Mouse (Mus musculus) thymus, adult 2 months (tissue): ENCODE data around the gene H2-M10.1.

ENCODE experiments used
- CTCF ChIP-seq: fragments of 200-500 bp; IDR thresholded peaks from 2 replicates; pipeline ENCODE4 v1.5.1; 2012; ENCODE audit warnings: mild to moderate bottlenecking, control low read depth, low read length, moderate library complexity, borderline replicate concordance; ENCODE audit not compliant: control insufficient read depth, poor library complexity, insufficient read depth; ENCODE audit errors: extremely low read depth
- POLR2A ChIP-seq: fragments of 200-500 bp; IDR thresholded peaks from 2 replicates; pipeline ENCODE4 v1.6.1; 2012; ENCODE audit warnings: mild to moderate bottlenecking, low read length, control low read depth, moderate library complexity; ENCODE audit not compliant: control insufficient read depth, poor library complexity, insufficient read depth; ENCODE audit errors: extremely low read depth

DNA sequence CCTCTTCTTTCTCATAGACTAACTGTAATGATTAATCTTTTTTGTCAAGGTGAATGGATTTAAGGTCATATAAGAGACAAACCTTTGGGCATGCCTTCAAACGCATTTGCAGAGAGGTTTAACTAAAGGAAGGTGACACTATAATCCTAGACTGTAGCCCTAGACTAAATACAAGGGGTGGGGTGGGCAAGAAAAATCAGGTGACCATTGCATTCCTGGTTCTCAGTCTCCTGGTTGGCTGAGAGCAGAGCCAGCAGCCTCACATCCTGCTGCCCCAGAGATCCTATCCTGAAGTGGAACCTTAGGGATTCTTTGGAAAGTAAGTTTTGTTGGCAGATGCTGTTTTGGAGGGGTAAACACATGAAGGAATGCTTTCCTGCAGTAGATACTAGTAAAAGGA is 16.7 kb downstream of the H2-M10.1 start:
- no peak for TF ChIP-seq CTCF
- TF ChIP-seq POLR2A: no peak
